Mouse (Mus musculus) kidney, adult 8-10 months (tissue): ENCODE results near the gene Daglb.
A peak's percentile ranks its signal among the peaks of the same experiment; 100 is the strongest.
"Not testable (repeated sequence)": the region's sequence is repeated elsewhere in the genome, so short reads cannot be mapped to it uniquely, and the experiment has no call there.

Experiments
- DNase-seq, 2 experiments: peaks; one replicate each; pipeline ENCODE4 v3.0.0; 2022

Daglb gene

GRCm38 (mm10) chr5:143487998-143488397, 23.6 kb downstream of the Daglb start:
- no peak for DNase-seq

DNA sequence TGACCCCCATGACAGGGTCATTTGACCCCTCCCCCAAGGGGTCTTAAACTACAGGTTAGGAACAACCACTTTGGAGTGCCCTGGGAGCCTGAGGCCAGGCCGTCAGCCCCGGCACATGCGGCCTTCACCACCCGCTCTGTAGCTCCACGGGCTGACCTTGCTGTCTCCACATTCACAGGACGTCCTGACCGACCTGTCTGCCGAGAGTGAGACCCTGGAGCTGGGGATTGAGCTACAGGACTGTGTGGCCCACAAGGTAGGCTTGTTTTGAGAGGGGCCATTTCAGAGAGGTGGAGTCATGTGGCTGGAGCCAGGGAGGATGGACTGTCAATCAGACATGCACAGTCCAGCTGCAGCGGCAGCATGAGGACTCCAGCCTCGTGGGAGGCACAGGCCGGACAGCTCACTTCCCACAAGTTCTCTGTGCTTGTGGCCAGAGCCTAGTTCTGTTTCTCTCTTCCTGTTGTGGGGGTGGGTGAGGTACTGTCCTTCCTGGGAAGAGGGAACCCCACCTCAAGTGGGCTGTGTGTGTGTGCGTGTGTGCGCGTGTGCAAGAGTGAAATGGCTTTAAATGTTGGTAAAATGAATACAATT, 25.5 kb downstream of the Daglb start:
- DNase-seq = no peak

- DNase-seq = no peak
Observed at GRCm38 (mm10) chr5:143491736-143492135, 27.4 kb downstream of the Daglb start.

GRCm38 (mm10) chr5:143493163-143493562, 28.8 kb downstream of the Daglb start:
- DNase-seq = no peak

DNA sequence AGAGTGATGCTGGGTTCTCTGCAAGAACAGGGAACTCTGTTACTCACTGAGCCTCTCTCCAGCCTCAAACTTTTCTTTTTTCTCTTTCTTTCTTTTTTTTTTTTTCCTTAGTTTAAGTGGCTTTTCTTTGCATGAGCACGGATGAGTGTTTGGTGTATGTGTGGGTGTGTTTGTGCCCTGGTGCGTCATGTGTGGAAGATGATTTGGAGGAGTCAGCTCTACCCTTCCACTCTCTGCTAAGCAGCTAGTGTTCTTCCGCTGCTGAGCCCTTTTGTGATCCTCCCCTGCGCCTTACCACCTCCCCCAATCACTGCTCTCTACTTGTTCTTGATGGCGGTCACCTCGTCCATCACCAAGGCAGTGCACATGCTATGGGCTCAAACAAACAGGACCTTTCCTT, 31.3 kb downstream of the Daglb start:
- DNase-seq = no peak

GRCm38 (mm10) chr5:143497451-143497850, 33.1 kb downstream of the Daglb start:
- no peak for DNase-seq

DNA sequence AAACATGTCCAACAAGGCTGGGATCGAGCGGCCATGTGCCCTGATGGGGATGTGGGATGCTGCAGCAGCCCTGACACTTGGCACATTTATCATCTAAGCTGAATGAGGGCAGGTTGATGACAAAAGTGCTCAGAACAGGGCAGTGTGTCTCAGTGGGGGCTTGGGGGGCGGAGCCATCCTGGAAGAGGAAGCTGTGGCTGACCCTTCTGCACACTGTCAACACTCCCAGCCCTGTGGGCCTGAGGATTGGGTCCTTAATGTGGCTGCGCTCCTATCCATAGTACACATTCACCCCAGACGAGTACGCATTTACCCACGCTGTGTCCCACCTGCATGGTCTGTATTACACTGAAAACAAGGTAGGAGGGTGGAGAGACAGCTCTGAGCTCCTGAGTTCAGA, 34.8 kb downstream of the Daglb start:
- DNase-seq = no peak

DNA sequence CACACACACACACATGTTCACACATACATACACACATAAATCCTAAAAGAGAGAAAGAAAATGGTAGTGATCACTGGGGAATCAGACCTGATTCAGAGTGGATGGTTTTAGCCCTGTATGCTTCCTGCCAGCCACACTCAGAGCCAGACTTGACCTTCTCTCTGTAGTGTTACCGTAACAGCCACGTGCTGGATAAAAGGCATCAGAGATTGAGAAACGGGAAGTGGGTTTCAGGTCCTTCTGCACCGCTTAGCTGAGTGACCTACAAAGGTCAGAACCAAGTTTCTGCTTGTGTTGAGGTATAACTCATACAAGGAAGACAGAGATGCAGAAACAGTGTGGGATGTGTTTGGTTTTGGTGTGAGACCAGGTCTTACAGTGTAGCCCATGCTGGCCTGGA, 35.3 kb downstream of the Daglb start:
- DNase-seq = no peak

- DNase-seq = not testable (repeated sequence)
Observed at GRCm38 (mm10) chr5:143500711-143501110, 36.3 kb downstream of the Daglb start.

DNA sequence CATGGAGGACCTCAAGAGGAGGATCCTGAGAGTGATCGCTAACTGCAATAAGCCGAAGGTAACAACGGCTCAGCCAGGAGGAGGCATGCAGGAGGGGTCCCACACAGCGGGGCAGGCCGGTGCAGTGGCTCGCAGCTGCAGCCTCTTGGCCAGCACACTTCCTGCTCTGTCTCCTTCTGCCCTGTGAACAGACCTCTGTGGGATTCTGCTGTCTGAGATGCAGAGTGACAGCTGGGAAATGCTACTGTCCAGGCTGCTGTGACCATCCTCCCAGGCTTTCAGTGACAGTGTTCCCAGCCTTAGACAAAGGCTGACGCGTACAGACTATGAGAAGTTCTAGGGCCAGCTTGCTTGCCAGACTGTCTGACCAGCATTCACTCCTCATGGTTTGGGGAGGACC, 36.8 kb downstream of the Daglb start:
- DNase-seq = no peak

DNA sequence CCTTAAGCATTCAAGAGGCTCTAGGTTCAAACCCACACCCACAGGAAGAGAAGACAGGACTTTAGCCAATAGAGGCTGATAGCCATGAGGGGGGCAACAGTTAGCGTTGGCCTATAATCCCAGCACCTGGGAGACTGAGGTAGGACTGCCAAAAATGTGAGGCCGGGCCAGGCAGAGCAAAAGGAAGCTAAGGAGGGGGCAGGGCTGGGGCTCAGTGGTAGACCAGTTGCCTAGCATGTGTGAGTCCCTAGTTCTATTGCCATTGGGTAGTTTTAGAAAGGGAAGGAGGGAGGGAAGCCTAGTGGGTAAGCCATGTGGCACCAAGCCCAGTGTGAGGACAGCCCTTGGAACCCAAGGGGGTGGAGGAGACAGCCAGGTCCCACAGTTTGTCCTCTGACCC, 37.3 kb downstream of the Daglb start:
- no peak for DNase-seq

DNA sequence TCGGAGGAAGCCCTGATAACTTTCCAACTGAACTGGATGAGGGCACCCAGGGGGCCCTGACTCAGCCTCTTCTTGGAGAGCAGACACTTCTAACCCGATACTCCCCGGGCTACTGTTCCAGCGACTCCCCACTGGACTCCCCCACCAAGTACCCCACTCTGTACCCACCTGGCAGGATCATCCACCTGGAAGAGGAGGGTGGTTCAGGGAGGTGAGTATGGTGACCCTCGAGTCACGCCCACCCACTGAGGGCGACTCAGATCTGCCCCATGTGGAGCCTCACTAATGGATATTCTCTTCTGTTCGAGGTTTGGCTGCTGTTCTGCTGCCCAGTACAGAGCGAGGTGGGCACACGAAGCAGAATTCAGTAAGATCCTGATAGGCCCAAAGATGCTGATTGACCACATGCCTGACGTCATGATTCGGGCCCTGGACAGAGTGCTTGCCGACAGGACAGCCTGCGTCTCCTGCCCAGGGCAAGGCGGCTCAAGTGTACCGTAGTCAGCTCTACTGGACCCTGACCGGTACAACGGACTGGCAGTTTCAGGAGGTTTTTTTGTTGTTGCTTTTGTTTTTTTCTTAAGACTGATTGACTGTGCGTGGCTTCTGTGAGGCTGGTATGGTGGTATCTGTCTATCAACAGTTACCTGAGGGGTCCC, 38.6 kb downstream of the Daglb start:
- DNase-seq = peak; percentile 48 to 50

DNA sequence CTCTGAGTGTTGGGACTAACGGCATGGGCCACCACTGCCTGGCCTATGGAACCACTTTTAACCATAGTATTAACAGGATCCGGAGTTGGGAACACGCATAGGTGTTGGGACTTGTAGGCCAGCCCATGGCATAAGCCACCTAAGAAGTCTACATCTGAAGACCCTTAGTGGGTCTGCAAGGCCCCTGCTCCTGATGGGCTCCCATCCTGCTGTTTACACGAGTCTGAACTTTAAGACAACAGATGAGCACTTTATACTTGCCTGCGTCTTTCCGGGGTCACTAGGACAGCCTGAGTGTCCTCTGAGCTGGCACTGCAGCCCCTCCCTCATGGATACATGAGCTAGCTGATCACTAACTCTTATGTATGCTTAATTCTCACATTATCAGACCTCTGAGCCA, 39.4 kb downstream of the Daglb start:
- no peak for DNase-seq

GRCm38 (mm10) chr5:143504453-143504852, 40.1 kb downstream of the Daglb start:
- DNase-seq = no peak

DNA sequence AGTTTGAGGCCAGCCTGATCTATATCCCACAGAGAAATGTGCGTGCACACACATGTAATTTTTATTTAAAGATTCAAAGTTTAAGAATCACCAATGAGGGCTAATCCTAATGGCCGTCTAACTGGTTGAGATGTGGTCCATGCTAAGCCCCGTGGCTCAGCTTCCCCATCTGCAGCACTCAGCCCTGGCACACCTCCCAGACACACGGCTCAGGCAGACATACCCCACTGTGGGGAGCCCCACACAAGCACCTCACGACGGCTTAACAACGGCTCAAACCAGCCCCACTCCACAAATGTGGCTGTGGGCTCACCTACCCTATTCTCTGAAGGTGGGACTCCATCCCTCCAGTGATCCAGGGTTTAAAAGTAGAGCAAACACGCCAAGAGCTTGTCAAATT, 40.7 kb downstream of the Daglb start:
- no peak for DNase-seq

DNA sequence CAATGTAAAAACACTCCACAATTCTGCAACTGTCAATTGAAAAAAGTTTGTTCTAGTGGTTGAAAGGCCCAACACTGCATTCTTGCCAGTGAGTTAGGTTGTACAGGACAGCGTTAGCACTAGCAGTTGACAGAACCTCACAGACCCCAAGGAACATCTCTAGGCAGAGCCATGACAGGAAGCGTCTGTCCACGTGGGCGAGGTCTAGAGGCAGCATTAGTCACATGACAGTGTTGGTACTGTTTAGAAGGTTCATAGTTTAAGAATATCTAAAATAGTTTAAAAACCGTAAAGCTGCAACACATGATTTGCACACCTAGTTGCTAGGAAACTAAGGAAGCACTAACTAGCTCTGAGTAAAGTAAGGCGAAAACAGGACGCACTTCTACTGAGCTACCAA, 41.2 kb downstream of the Daglb start:
- no peak for DNase-seq

GRCm38 (mm10) chr5:143509294-143509693, 44.9 kb downstream of the Daglb start:
- no peak for DNase-seq

DNA sequence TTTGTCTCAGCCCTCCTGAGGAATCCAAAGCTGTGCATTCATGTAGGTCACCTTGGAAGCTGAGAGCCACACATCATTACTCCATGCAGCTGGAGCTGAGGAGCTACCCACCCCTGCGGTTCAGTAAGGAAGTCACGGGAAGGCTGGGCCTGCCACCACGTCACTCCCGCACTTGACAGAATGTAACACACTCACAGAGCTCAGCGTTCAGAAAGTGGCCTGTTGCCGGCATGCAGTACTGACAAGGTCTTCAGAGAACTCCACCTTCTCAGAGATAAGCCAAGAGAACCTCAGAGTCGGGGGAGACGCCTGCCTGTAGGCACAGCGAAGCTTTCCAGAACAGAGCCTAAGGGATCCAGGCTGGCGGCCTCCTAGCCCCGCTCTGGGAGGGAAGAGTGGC, 45.4 kb downstream of the Daglb start:
- DNase-seq = no peak

DNA sequence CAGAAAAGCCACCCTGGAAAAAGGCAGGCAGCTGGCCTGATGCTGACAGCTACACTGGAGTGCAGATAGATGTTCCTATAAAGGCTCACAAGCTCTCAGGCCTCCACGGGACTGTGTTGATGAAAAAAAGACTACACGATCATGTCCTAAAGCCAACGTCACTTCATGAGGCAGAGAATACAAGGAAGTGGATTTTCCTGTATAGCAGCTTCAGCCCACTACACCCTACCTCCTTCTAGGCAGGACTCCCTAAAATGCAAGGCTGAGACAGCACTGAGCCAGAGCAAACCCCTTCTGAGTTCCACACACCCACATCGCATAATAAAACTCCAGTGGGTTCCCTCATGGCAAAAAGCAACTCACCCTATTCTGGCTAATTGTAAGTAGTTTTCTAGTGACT, 47.2 kb downstream of the Daglb start:
- no peak for DNase-seq

GRCm38 (mm10) chr5:143512305-143512704, 47.9 kb downstream of the Daglb start:
- no peak for DNase-seq

GRCm38 (mm10) chr5:143514878-143515277, 50.5 kb downstream of the Daglb start:
- DNase-seq = no peak

DNA sequence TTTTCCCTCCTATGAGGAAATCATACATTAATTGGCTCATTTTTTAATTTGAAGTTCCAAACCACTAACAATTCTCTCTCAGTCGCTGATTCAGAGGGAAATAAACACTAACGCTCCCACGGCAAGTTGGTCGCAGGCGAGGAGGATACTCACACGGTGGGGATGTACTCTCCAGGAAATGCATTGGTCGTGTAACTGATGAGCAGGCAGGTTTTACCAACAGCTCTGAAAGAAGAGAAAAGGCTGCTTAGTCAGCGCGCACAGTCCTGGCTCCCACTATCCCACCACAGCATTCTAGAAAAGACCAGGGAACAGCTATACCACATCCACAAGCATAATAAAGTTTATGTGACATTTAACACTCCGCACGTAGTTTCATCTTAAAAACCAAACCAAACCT, 52.6 kb downstream of the Daglb start:
- DNase-seq = no peak

- no peak for DNase-seq
Observed at GRCm38 (mm10) chr5:143517436-143517835, 53.1 kb downstream of the Daglb start.

GRCm38 (mm10) chr5:143518045-143518591, 53.7 kb downstream of the Daglb start:
- DNase-seq = no peak

- peak; percentile 49 to 54 for DNase-seq
Observed at GRCm38 (mm10) chr5:143520415-143520814, 56.0 kb downstream of the Daglb start.
